Mouse (Mus musculus) midbrain, postnatal 0 days (tissue): ENCODE measurements around the gene Pld3. TPM values are rescaled to one million over a fixed set of nuclear protein-coding genes. Genes with fewer than 3 reads are reported as not detected.

ENCODE experiments used
- ATAC-seq: fragments of 200-750 bp; cut with Nextera tagmentation; 2 replicates; pipeline ENCODE4 v1.8.0; 2017; ENCODE audit warnings: moderate number of reproducible peaks, mild to moderate bottlenecking, moderate TSS enrichment, moderate library complexity; ENCODE audit not compliant: low FRiP score
- DNase-seq: peaks from one replicate; pipeline ENCODE4 v3.0.0-alpha.2; 2015; ENCODE audit warnings: low spot score
- H3K27ac ChIP-seq: fragments of 300-500 bp; sonication (generic); 2 replicates; pipeline ENCODE4 v1.5.1; 2014; ENCODE audit warnings: low read depth, mild to moderate bottlenecking, low read length, mixed read lengths
- H3K27me3 ChIP-seq: fragments of 300-500 bp; sonication (generic); 2 replicates; pipeline ENCODE4 v1.6.1; 2014; ENCODE audit warnings: low read length, control low read depth, mixed read lengths; ENCODE audit not compliant: insufficient read depth
- H3K36me3 ChIP-seq: fragments of 300-500 bp; sonication (generic); 2 replicates; pipeline ENCODE4 v1.6.1; 2014; ENCODE audit warnings: low read length, control low read depth, mixed read lengths; ENCODE audit not compliant: insufficient read depth
- H3K4me1 ChIP-seq: fragments of 300-500 bp; sonication (generic); 2 replicates; pipeline ENCODE4 v1.6.1; 2014; ENCODE audit warnings: mild to moderate bottlenecking, control low read depth, antibody characterized with exemption, low read length, mixed read lengths; ENCODE audit not compliant: insufficient read depth
- H3K4me2 ChIP-seq: fragments of 300-500 bp; sonication (generic); 2 replicates; pipeline ENCODE4 v1.6.1; 2014; ENCODE audit warnings: low read depth, mild to moderate bottlenecking, low read length, mixed read lengths; ENCODE audit not compliant: poor library complexity, severe bottlenecking
- H3K4me3 ChIP-seq: fragments of 300-500 bp; sonication (generic); 2 replicates; pipeline ENCODE4 v1.5.1; 2014; ENCODE audit warnings: low read depth, mild to moderate bottlenecking, low read length, moderate library complexity
- H3K9ac ChIP-seq: fragments of 300-500 bp; sonication (generic); replicated peaks from 2 replicates; pipeline ENCODE4 v1.6.1; 2014; ENCODE audit warnings: mild to moderate bottlenecking, low read length, moderate library complexity, mixed read lengths; ENCODE audit not compliant: poor library complexity, severe bottlenecking
- H3K9me3 ChIP-seq: fragments of 300-500 bp; sonication (generic); 2 replicates; pipeline ENCODE4 v1.6.1; 2016; ENCODE audit warnings: low read length, control low read depth
- CTCF ChIP-seq: IDR thresholded peaks from 2 replicates; pipeline ENCODE4 v1.5.1; 2016; ENCODE audit warnings: antibody characterized with exemption, mild to moderate bottlenecking
- WGBS: fragments of 180-500 bp; shearing (Covaris S2); extraction: QIAGEN DNeasy Blood & Tissue Kit; methylation state at CpG from one replicate; pipeline ENCODE4 v1.1.7; 2014; 5-methylcytosine and 5-hydroxymethylcytosine counted together
- polyA plus RNA-seq: library from polyadenylated mRNA; unstranded; fragments of >200 nt; fragmentation: Nextera tagmentation; extraction: Ambion mirVana; gene quantifications from 2 replicates; pipeline ENCODE4 v1.2.1, GENCODE M21; 2015
- total RNA-seq: library from RNA; depleted of rRNA; stranded (reverse); fragments of >200 nt; gene quantifications from 2 replicates; pipeline ENCODE4 v1.2.3, GENCODE M21; 2014

Gene Pld3
- total and polyA plus RNA-seq, 2 experiments from 2014 or later = 275 to 286 TPM

DNA sequence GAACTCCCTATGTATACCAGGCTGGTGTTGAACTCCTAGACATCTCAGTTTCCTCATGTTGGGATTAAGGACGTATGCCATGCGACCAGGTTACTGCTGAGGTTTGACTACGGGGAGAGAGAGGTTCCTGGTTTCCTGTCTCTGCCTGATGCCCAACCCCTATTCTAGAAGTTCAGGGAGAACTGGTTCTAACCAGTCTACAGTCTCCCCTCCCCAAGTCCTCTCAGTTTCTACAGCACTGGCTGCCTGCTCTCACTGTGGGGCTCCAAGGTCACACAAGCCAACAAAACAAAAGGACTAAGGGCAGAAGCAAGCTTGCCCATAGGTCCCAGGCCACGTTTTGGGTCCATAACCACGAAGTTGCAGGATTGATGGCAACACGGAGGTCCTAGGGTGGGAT, 3.4 kb downstream of the Pld3 start:
- Histone ChIP-seq H3K9ac (no peak overlapping the region), H3K27me3 (no peaks in the 10 kb centered on the region), H3K4me1 (no peaks in the 10 kb centered on the region; the same call in 1 of the 2 replicates), H3K27ac (no peak overlapping the region), H3K9me3 (no peaks in the 10 kb centered on the region), H3K36me3 (no peaks in the 10 kb centered on the region), H3K4me3 (no peak overlapping the region), H3K4me2 (no peak overlapping the region)
- TF ChIP-seq CTCF = no peak
- DNase-seq (no peak), ATAC-seq (no peak)
- WGBS = 78% methylated on average over 6 of the region's 6 CpGs

DNA sequence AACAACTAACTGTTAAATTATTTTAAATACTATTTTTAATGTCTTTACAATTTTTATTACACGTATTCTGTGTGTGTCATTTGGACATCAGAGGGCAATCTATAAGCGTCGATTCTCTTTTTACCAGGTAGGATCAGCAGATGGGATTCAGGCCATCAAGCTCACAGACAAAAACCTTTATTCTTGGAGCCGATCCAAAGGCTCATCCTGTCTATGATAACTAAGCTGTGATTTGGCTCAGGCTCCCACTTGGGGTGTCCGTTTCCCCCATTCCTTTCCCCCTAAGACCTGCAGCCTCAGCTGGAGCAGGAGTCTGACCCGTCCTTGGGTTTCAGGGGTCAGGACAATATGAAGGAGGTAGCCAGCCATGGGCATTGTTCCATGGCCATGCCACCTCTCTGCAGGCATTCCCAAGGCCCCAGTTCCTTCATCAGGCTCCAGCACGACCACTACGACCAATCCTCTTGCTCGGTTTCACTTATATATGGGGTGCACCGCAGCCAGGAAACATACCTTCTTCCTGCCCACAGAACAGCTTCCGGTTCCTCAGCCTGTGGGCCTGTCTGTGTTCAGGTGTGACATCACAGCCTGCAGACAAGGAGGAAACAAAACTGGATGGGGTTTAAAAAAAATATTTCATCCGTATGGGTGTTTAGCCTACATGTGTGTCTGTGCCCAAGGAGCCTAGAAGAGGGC, 8.2 kb downstream of the Pld3 start:
- Histone ChIP-seq H3K36me3 (peaks cover 12% of the 10 kb centered on the region), H3K9me3 (no peaks in the 10 kb centered on the region), H3K4me1 (peaks cover 8% of the 10 kb centered on the region; the same call in 1 of the 2 replicates), H3K9ac (no peak overlapping the region), H3K4me2 (no peak overlapping the region), H3K27me3 (no peaks in the 10 kb centered on the region), H3K4me3 (no peak overlapping the region), H3K27ac (no peak overlapping the region)
- no peak for TF ChIP-seq CTCF
- no peak for DNase-seq
- no peak for ATAC-seq
- 85% methylated on average over 12 of the region's 12 CpGs for WGBS

DNA sequence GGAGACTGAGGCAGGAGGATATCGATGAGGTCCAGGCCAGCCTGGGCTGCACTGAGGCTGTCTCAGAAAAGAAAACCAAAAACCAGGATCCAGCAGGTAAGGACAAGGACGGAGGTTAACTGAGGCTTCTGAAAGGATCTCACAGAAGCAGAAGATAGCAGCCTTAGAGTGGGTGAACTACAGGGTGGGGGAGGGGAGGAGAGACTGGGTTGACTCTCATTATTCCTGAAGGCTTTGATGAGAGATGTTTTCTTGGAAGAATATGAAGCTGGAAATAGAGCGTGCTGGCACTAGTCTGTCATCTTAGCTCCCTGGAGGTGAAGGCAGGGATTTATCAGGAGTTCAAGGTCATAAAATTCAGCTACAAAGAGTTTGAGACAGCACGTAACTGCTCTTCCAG, 9.2 kb downstream of the Pld3 start:
- Histone ChIP-seq H3K4me2 (no peak overlapping the region), H3K9me3 (no peaks in the 10 kb centered on the region), H3K4me1 (peaks cover 8% of the 10 kb centered on the region; the same call in 1 of the 2 replicates), H3K27ac (no peak overlapping the region), H3K9ac (no peak overlapping the region), H3K4me3 (no peak overlapping the region), H3K36me3 (peaks cover 21% of the 10 kb centered on the region), H3K27me3 (no peaks in the 10 kb centered on the region)
- DNase-seq (no peak), ATAC-seq (no peak)
- 88% methylated on average over 4 of the region's 4 CpGs for WGBS
- TF ChIP-seq CTCF = no peak

DNA sequence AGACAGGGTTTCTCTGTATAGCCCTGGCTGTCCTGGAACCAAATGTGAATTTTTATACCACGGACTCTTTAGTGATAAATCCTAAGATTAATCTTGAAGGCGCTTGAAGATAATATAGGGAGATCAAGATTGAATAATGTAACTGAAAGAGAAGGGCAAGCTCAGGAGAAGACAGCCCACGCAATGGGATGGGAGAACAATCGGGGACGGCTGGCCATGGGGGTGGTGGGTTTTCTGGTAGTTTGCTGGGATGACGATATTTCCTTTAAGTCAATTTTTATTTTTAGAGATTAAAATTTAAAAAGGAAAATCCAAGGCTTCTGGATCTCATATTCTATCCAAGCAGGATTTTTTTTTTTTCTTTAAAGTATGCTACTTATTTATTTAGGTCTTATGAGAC, 10.0 kb downstream of the Pld3 start:
- H3K9me3 ChIP-seq = no peaks in the 10 kb centered on the region
- no peak for TF ChIP-seq CTCF
- peaks cover 8% of the 10 kb centered on the region; the same call in 1 of the 2 replicates for H3K4me1 ChIP-seq
- peak overlapping the region; percentile 76 for H3K4me2 ChIP-seq
- peak overlapping the region; percentile 63 for H3K4me3 ChIP-seq
- H3K27ac ChIP-seq = peak overlapping the region; percentile 27; the same call in 1 of the 2 replicates
- no peak for ATAC-seq
- DNase-seq = no peak
- peaks cover 25% of the 10 kb centered on the region for H3K36me3 ChIP-seq
- H3K9ac ChIP-seq = peak overlapping the region; percentile 71; the same call in 1 of the 2 replicates
- WGBS = 50% methylated on average over 6 of the region's 6 CpGs
- H3K27me3 ChIP-seq = no peaks in the 10 kb centered on the region

DNA sequence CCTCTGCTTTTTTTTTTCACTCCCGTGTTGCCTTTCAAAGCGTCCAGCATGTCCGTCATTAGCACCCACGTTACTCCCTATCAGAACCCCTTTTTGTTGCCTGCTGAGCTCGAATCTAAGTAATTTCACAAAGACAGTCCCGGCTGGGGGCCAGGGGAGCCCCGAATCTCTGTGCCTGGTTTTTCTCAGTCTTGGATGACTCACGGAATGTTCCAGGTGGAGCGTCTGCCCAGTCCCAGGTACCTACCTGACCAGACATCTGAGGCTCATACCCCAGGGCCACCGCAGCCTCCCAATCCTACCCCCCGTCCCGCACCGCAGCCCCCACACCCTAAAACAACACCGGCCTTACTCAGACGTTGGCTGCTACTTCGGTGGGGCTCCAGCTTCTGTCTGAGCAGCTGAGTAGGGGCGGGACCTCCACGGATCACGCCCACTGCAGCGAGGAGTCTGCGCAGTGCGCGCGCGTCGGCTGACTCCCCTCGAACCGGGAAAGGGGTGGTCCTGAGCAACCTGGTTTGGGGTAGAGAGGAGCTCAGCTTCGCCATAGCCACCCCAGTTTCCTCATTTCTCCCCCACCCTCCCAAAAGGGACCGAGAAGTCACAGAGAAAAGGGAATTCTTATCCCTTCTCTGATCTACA, 10.5 kb downstream of the Pld3 start:
- Histone ChIP-seq H3K27me3 (no peaks in the 10 kb centered on the region), H3K36me3 (peaks cover 31% of the 10 kb centered on the region), H3K9ac (peak overlapping the region; percentile 71), H3K4me2 (peak overlapping the region; percentile 76), H3K27ac (peak overlapping the region; percentile 27; the same call in 1 of the 2 replicates), H3K4me1 (peaks cover 8% of the 10 kb centered on the region; the same call in 1 of the 2 replicates), H3K9me3 (no peaks in the 10 kb centered on the region), H3K4me3 (peak overlapping the region; percentile 63)
- no peak for TF ChIP-seq CTCF
- DNase-seq = peak; percentile 92
- ATAC-seq = peak; percentile 88
- WGBS = 2% methylated on average over 30 of the region's 30 CpGs

DNA sequence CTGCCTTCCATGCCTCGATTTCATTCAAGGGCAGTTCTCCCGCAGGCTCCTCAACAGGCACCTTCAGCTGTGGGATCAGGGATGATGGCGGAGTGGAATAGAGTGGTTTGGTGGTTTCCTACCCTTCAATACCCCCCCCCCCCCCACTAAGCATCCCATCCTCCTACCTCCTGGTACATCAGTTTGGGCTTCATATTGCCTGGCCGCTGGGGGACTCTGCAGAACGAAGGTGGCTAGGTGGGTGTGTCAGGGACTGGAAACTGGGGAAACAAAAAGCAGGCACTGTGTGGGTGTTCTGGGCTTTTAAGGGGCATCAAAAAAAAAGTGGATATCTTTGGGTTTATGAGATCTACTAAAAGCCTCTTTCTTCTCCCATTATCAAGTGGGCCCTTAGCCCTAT, 11.1 kb downstream of the Pld3 start:
- H3K4me1 ChIP-seq = peaks cover 8% of the 10 kb centered on the region; the same call in 1 of the 2 replicates
- TF ChIP-seq CTCF = no peak
- peak overlapping the region; percentile 27; the same call in 1 of the 2 replicates for H3K27ac ChIP-seq
- H3K4me3 ChIP-seq = peak overlapping the region; percentile 63
- H3K36me3 ChIP-seq = peaks cover 36% of the 10 kb centered on the region
- WGBS = 62% methylated on average over 5 of the region's 5 CpGs
- H3K9me3 ChIP-seq = no peaks in the 10 kb centered on the region
- DNase-seq = no peak
- peak overlapping the region; percentile 71 for H3K9ac ChIP-seq
- H3K4me2 ChIP-seq = peak overlapping the region; percentile 76
- H3K27me3 ChIP-seq = no peaks in the 10 kb centered on the region
- no peak for ATAC-seq
